Mouse (Mus musculus) lung, postnatal 0 days (tissue): ENCODE data around the gene Cmip. TPM values are rescaled to one million over a fixed set of nuclear protein-coding genes. Genes with fewer than 3 reads are reported as not detected.

Experiments used
- ATAC-seq: fragments of 200-750 bp; cut with Nextera tagmentation; 2 replicates; pipeline ENCODE4 v1.8.0; 2017; ENCODE audit warnings: moderate library complexity
- DNase-seq: peaks from one replicate; pipeline ENCODE4 v3.0.0-alpha.2; 2016; ENCODE audit warnings: low spot score
- H3K27ac ChIP-seq: fragments of 300-500 bp; sonication (generic); 2 replicates; pipeline ENCODE4 v1.5.1; 2014; ENCODE audit warnings: antibody characterized with exemption, mild to moderate bottlenecking, low read length, mixed read lengths
- H3K27me3 ChIP-seq: fragments of 300-500 bp; sonication (generic); replicated peaks from 2 replicates; pipeline ENCODE4 v1.6.1; 2014; ENCODE audit warnings: low read length, mixed read lengths; ENCODE audit not compliant: insufficient read depth
- H3K36me3 ChIP-seq: fragments of 300-500 bp; sonication (generic); 2 replicates; pipeline ENCODE4 v1.6.1; 2014; ENCODE audit warnings: low read length, mixed read lengths; ENCODE audit not compliant: insufficient read depth
- H3K4me1 ChIP-seq: fragments of 300-500 bp; sonication (generic); 2 replicates; pipeline ENCODE4 v1.6.1; 2014; ENCODE audit warnings: antibody characterized with exemption, low read depth, low read length, mixed read lengths; ENCODE audit not compliant: insufficient read depth
- H3K4me2 ChIP-seq: fragments of 300-500 bp; sonication (generic); replicated peaks from 2 replicates; pipeline ENCODE4 v1.6.1; 2014; ENCODE audit warnings: low read depth, mild to moderate bottlenecking, low read length, moderate library complexity, mixed read lengths
- H3K4me3 ChIP-seq: fragments of 300-500 bp; sonication (generic); 2 replicates; pipeline ENCODE4 v1.5.1; 2014; ENCODE audit warnings: low read depth, low read length
- H3K9ac ChIP-seq: fragments of 300-500 bp; sonication (generic); replicated peaks from 2 replicates; pipeline ENCODE4 v1.6.1; 2014; ENCODE audit warnings: low read depth, mild to moderate bottlenecking
- H3K9me3 ChIP-seq: fragments of 300-500 bp; sonication (generic); 2 replicates; pipeline ENCODE4 v1.6.1; 2016; ENCODE audit warnings: low read length, mixed read lengths
- CTCF ChIP-seq: IDR thresholded peaks from 2 replicates; pipeline ENCODE4 v1.5.1; 2016; ENCODE audit warnings: antibody characterized with exemption, mild to moderate bottlenecking
- EP300 ChIP-seq: IDR thresholded peaks from 2 replicates; pipeline ENCODE4 v1.6.1; 2016; ENCODE audit warnings: antibody characterized with exemption, mild to moderate bottlenecking, control low read depth
- WGBS: fragments of 180-500 bp; shearing (Covaris S2); extraction: QIAGEN DNeasy Blood & Tissue Kit; methylation state at CpG from one replicate; pipeline ENCODE4 v1.1.7; 2014; 5-methylcytosine and 5-hydroxymethylcytosine counted together
- polyA plus RNA-seq: library from polyadenylated mRNA; unstranded; fragments of >200 nt; fragmentation: Nextera tagmentation; extraction: Ambion mirVana; gene quantifications from 2 replicates; pipeline ENCODE4 v1.2.1, GENCODE M21; 2015

The Cmip gene
- polyA plus RNA-seq, 1 experiment from 2014 or later: 27.6 TPM

DNA sequence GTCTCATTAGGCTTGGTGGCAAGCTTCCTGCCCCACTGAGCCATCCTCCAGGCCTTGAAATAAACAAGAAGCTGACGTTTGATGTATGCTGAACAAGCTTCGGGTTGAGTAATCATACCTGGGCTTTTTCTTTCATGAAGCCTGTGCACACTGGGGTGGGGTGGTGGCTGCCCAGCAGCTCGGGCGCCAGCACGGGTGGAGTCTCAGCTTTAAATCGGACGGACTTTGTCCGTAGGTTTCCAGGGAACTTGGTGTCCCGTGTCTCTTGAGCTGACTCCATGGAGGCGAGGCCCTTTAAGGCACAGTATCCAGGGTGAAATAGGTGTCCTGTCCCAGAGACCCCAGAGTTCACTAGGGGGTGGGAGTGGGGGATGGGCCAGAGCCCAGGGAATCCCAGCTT, 42.3 kb downstream of the Cmip start:
- Histone ChIP-seq H3K36me3 (no peaks in the 10 kb centered on the region), H3K27ac (no peak overlapping the region), H3K4me1 (peaks cover 37% of the 10 kb centered on the region), H3K4me2 (no peak overlapping the region), H3K27me3 (no peaks in the 10 kb centered on the region), H3K9me3 (no peaks in the 10 kb centered on the region), H3K4me3 (no peak overlapping the region), H3K9ac (no peak overlapping the region)
- ATAC-seq: no peak
- WGBS: 65% methylated on average over 10 of the region's 10 CpGs
- TF ChIP-seq CTCF (no peak), EP300 (no peak)
- DNase-seq: no peak

DNA sequence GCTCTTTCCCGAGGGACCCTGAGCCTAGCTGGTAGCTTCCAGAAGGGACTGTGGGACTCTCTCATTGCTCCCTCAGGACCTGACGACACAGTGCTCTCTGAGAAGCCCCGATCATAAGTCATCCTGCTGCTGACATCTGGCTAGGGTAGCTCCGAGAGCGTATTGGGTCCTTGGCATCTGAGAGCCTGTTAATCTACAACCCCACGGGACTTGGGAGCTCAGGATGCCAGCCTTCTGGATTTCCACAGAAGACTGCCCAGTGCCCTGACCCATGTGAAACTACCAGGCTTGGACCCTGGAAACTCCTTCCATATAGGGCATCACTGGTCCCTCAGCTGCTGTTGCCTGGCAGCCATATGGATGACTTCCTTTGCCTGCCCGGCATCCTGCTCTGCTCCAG, 43.3 kb downstream of the Cmip start:
- Histone ChIP-seq H3K36me3 (no peaks in the 10 kb centered on the region), H3K27ac (no peak overlapping the region), H3K4me2 (no peak overlapping the region), H3K27me3 (no peaks in the 10 kb centered on the region), H3K9ac (no peak overlapping the region), H3K4me3 (no peak overlapping the region), H3K4me1 (peaks cover 39% of the 10 kb centered on the region), H3K9me3 (no peaks in the 10 kb centered on the region)
- 61% methylated on average over 7 of the region's 7 CpGs for WGBS
- TF ChIP-seq EP300 (no peak), CTCF (no peak)
- DNase-seq (no peak), ATAC-seq (no peak)

DNA sequence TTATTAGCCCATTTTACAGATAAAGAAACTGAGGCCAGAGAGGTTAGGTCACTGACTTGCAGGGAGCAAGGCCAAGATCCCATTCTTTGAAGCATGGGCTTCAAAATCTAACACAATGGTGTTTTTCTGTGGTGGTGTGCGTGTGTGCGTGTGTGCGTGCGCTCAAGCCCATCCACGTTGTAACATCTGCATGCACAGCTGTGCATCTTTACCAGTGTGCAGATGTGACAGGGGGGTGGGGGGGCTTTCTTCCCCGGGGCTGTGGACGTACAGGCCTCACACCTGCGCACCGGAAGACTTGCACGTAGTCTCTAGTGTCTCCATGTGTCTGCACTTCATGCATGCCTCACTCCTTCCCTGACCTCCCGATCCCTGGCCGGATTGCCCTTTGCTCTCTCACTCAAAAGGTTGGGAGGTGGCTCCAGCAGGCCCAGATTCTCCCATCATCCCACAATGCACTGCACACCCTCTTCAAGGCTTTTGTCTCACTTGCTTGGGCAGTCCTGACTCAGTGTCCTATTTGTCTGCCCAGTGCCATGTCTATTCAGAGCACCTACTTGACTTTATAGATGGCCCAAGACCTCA, 44.7 kb downstream of the Cmip start:
- H3K9ac ChIP-seq: no peak overlapping the region
- whole genome bisulfite sequencing: 91% methylated on average over 12 of the region's 12 CpGs
- H3K27me3 ChIP-seq: no peaks in the 10 kb centered on the region
- no peak overlapping the region for H3K4me2 ChIP-seq
- DNase-seq (no peak), ATAC-seq (no peak)
- H3K4me3 ChIP-seq: no peak overlapping the region
- TF ChIP-seq EP300 (no peak), CTCF (no peak)
- H3K27ac ChIP-seq: no peak overlapping the region
- no peaks in the 10 kb centered on the region for H3K36me3 ChIP-seq
- H3K9me3 ChIP-seq: no peaks in the 10 kb centered on the region
- peaks cover 39% of the 10 kb centered on the region for H3K4me1 ChIP-seq

DNA sequence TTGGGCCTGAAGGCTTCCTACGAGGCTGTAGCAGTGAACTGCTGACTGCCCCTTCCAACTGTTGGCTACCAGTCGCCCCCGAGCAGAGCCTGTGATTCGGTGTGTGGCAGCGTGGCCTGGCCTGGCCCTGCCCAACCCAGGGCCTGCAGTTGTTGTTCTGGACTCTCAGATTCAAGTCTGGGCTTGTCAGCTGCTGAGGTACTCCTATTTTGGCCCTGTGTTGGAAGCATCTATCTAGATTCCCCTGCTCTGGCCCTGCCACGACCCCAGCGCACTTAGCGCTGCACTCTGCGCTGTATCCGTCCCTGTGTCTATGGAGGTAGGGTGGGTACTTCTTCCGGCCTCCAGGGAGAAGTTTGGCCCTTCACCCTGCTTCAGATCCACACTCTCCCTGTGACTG, 45.2 kb downstream of the Cmip start:
- H3K36me3 ChIP-seq: no peaks in the 10 kb centered on the region
- H3K27ac ChIP-seq: no peak overlapping the region
- H3K4me1 ChIP-seq: peaks cover 37% of the 10 kb centered on the region
- no peak for ATAC-seq
- no peaks in the 10 kb centered on the region for H3K27me3 ChIP-seq
- H3K9ac ChIP-seq: no peak overlapping the region
- TF ChIP-seq CTCF (no peak), EP300 (no peak)
- H3K9me3 ChIP-seq: no peaks in the 10 kb centered on the region
- H3K4me2 ChIP-seq: no peak overlapping the region
- no peak overlapping the region for H3K4me3 ChIP-seq
- 79% methylated on average over 11 of the region's 11 CpGs for WGBS
- no peak for DNase-seq

DNA sequence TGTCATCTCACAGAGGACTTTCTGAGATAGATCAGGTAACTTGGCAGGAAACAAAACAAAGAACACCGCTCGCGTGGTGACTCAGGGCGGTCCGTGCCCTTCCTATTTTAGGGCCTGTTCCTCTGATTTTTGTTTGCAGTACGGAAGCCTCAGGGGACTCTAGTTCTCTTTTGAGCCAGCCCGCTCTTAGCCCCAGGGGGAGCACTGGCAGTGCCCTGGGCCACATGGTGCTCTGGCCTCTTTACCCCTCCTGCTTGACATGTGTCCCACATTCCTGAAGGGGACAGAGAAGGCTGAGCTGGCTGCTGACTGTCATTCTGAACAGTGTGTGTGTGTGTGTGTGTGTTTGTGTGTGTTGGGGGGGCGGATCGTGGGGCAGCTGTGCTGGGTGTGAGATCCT, 46.8 kb downstream of the Cmip start:
- Histone ChIP-seq H3K4me2 (no peak overlapping the region), H3K9me3 (no peaks in the 10 kb centered on the region), H3K27me3 (no peaks in the 10 kb centered on the region), H3K4me3 (no peak overlapping the region), H3K27ac (no peak overlapping the region; the same call in 1 of the 2 replicates), H3K4me1 (peaks cover 30% of the 10 kb centered on the region), H3K36me3 (no peaks in the 10 kb centered on the region), H3K9ac (no peak overlapping the region)
- no peak for TF ChIP-seq EP300
- no peak for TF ChIP-seq CTCF
- DNase-seq (no peak), ATAC-seq (peak; percentile 25; the same call in 1 of the 2 replicates)
- WGBS: 24% methylated on average over 9 of the region's 9 CpGs

DNA sequence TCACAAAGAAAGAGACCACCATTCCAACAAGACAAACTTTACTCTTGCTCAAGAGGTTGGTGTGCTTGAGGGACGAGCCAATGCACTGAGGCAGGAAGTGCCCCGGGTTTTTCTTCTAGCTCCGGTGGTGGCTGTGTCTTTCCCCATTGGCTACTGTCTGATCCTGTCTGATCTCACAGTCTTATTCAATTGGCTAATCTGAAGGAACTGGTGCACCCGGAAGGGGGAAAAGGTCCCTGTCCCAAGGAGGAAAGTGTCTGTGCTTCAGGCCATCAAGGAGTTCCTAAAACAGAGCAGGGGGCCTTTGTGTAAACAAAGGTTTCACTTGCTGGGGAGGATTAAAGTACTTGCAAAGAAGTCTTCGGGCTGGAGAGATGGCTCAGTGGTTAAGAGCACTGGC, 48.5 kb downstream of the Cmip start:
- Histone ChIP-seq H3K36me3 (no peaks in the 10 kb centered on the region), H3K4me1 (peaks cover 24% of the 10 kb centered on the region), H3K4me2 (no peak overlapping the region), H3K9me3 (no peaks in the 10 kb centered on the region), H3K27ac (no peak overlapping the region), H3K4me3 (no peak overlapping the region), H3K9ac (no peak overlapping the region), H3K27me3 (no peaks in the 10 kb centered on the region)
- DNase-seq (no peak), ATAC-seq (no peak)
- 24% methylated on average over 5 of the region's 5 CpGs for WGBS
- no peak for TF ChIP-seq CTCF
- TF ChIP-seq EP300: no peak

DNA sequence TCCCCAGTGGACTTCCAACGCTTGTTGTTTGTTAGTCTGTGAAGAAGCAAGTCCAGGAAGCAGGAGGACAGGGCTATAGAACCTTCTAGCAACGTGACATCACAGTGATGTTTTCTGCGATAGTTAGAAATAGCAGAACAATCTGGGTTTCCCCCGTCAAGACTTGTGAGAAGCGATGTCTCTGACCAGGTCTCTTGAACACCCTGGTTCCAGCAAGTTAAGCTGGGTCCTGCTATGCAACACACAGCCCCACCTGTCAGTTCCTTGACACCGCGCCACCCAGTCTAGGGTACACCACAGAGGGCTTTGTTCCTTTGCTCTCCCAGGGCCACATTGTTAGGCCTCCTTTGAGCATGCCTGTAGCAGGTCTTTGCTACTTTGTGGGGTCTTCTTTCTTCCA, 49.9 kb downstream of the Cmip start:
- Histone ChIP-seq H3K27ac (no peak overlapping the region), H3K4me2 (no peak overlapping the region), H3K9ac (no peak overlapping the region), H3K4me3 (no peak overlapping the region), H3K4me1 (peaks cover 24% of the 10 kb centered on the region), H3K27me3 (no peaks in the 10 kb centered on the region), H3K9me3 (no peaks in the 10 kb centered on the region), H3K36me3 (no peaks in the 10 kb centered on the region)
- 89% methylated on average over 7 of the region's 7 CpGs for WGBS
- DNase-seq (no peak), ATAC-seq (no peak)
- TF ChIP-seq EP300: no peak
- no peak for TF ChIP-seq CTCF
